Mouse (Mus musculus) ES-E14 (cell line): ENCODE measurements around the gene Polg.

Source experiments
- CHD2 ChIP-seq: IDR thresholded peaks from 2 replicates; pipeline ENCODE4 v1.6.1; 2014; ENCODE audit warnings: mild to moderate bottlenecking, low read depth, low read length, inconsistent platforms
- HCFC1 ChIP-seq: IDR thresholded peaks from 2 replicates; pipeline ENCODE4 v1.6.1; 2012; ENCODE audit warnings: low read length, inconsistent platforms, borderline replicate concordance; ENCODE audit not compliant: insufficient read depth
- MAFK ChIP-seq: IDR thresholded peaks from 2 replicates; pipeline ENCODE4 v1.6.1; 2014; ENCODE audit warnings: mild to moderate bottlenecking, low read depth, low read length, inconsistent platforms; ENCODE audit not compliant: insufficient read depth
- ZNF384 ChIP-seq: IDR thresholded peaks from 2 replicates; pipeline ENCODE4 v1.6.1; 2012; ENCODE audit warnings: low read depth, low read length, inconsistent platforms

GRCm38 (mm10) chr7:79470718-79471117, 4.6 kb upstream of the Polg start:
- TF ChIP-seq HCFC1 = no peak
- no peak for TF ChIP-seq CHD2
- no peak for TF ChIP-seq MAFK
- TF ChIP-seq ZNF384 = no peak
